Mouse (Mus musculus): ENCODE results near the gene Stac2. TPM values are rescaled to one million over a fixed set of nuclear protein-coding genes. Genes with fewer than 3 reads are reported as not detected.
A peak's percentile ranks its signal among the peaks of the same experiment; 100 is the strongest.

The Stac2 gene
- total RNA-seq, 2 experiments from 2014 or later: not detected

GRCm38 (mm10) chr11:98051611-98052128 lies 1.6 kb downstream of the Stac2 start:
- ATAC-seq (replicated peaks; ENCODE audit: poor library complexity): peak; percentile 54

GRCm38 (mm10) chr11:98050940-98051339 lies 2.3 kb downstream of the Stac2 start:
- no peak for ATAC-seq (replicated peaks; ENCODE audit: poor library complexity)

- no peak for ATAC-seq (replicated peaks; ENCODE audit: poor library complexity)
Observed at GRCm38 (mm10) chr11:98050520-98050815, 2.8 kb downstream of the Stac2 start.

GRCm38 (mm10) chr11:98049672-98050519 lies 3.4 kb downstream of the Stac2 start:
- ATAC-seq (replicated peaks; ENCODE audit: poor library complexity): peak; percentile 47

GRCm38 (mm10) chr11:98047745-98048144 lies 5.5 kb downstream of the Stac2 start:
- no peak for ATAC-seq (replicated peaks; ENCODE audit: poor library complexity)

- ATAC-seq (replicated peaks; ENCODE audit: poor library complexity): no peak
Observed at GRCm38 (mm10) chr11:98046466-98046865, 6.8 kb downstream of the Stac2 start.

GRCm38 (mm10) chr11:98045596-98045995 lies 7.7 kb downstream of the Stac2 start:
- no peak for ATAC-seq (replicated peaks; ENCODE audit: poor library complexity)

- ATAC-seq (replicated peaks; ENCODE audit: poor library complexity): no peak
Observed at GRCm38 (mm10) chr11:98044074-98044473, 9.2 kb downstream of the Stac2 start.

GRCm38 (mm10) chr11:98042741-98043140 lies 10.5 kb downstream of the Stac2 start:
- no peak for ATAC-seq (replicated peaks; ENCODE audit: poor library complexity)

- ATAC-seq (replicated peaks; ENCODE audit: poor library complexity): no peak
Observed at GRCm38 (mm10) chr11:98040975-98041374, 12.3 kb downstream of the Stac2 start.

GRCm38 (mm10) chr11:98037871-98038270 lies 15.4 kb downstream of the Stac2 start:
- no peak for ATAC-seq (replicated peaks; ENCODE audit: poor library complexity)

GRCm38 (mm10) chr11:98035977-98036377 lies 17.3 kb downstream of the Stac2 start:
- ATAC-seq (replicated peaks; ENCODE audit: poor library complexity): peak; percentile 24; the same call in 1 of the 2 replicates

- no peak for ATAC-seq (replicated peaks; ENCODE audit: poor library complexity)
Observed at GRCm38 (mm10) chr11:98034840-98035239, 18.4 kb downstream of the Stac2 start.

- no peak for ATAC-seq (replicated peaks; ENCODE audit: poor library complexity)
Observed at GRCm38 (mm10) chr11:98034061-98034460, 19.2 kb downstream of the Stac2 start.

GRCm38 (mm10) chr11:98031443-98031770 lies 21.9 kb downstream of the Stac2 start:
- peak; percentile 66 for ATAC-seq (replicated peaks; ENCODE audit: poor library complexity)

- ATAC-seq (replicated peaks; ENCODE audit: poor library complexity): no peak
Observed at GRCm38 (mm10) chr11:98030701-98031442, 22.4 kb downstream of the Stac2 start.

GRCm38 (mm10) chr11:98027785-98028184 lies 25.5 kb downstream of the Stac2 start:
- ATAC-seq (replicated peaks; ENCODE audit: poor library complexity): no peak

GRCm38 (mm10) chr11:98027297-98027688 lies 26.0 kb downstream of the Stac2 start:
- no peak for ATAC-seq (replicated peaks; ENCODE audit: poor library complexity)

GRCm38 (mm10) chr11:98026570-98027296 lies 26.5 kb downstream of the Stac2 start, which contains the start of gene Rpl19:
Rpl19 (plus strand) TSS chr11:98026710.
- peak; percentile 74 for ATAC-seq (replicated peaks; ENCODE audit: poor library complexity)

GRCm38 (mm10) chr11:98026248-98026569 lies 27.1 kb downstream of the Stac2 start:
- peak; percentile 11; the same call in 1 of the 2 replicates for ATAC-seq (replicated peaks; ENCODE audit: poor library complexity)

GRCm38 (mm10) chr11:98024516-98024915 lies 28.7 kb downstream of the Stac2 start:
- ATAC-seq (replicated peaks; ENCODE audit: poor library complexity): no peak

Measured in megakaryocyte progenitor cell, adult 5-6 weeks (primary cell).